Comparison of ENCODE assay signal across 26 mouse cellular contexts in the genomic region with DNA sequence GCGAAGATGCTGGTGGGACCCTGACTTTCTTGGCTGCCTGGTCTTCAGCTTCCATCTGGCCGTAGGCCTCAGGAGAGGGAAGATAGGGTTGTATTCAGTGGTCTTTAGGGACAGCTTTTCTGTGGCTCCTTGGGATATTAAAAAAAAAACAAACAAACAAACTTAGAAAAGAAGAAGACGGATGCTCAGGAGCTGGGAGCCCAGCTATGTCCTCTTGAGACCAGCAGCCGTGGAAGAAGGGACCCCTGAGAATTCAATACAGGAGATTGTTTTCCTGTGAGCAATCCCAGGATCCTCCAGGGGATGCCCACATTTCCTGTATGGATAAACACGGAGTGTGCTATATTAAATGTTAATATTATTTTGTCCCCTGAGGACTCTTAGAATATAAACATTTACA. TPM values are rescaled to one million over a fixed set of nuclear protein-coding genes. Genes with fewer than 3 reads are reported as not detected.
DNase-seq lines count a peak whose midpoint lies in the region; ATAC-seq and TF ChIP-seq lines count a peak whose summit lies in the region.
"Had no signal": no experiment of that assay in that cellular context is flagged by ENCODE, and none has a peak within 500 bp of the region (broad histone marks: within the 10 kb centered on the region; RNA-seq: fewer than 3 reads in every experiment).

No protein-coding gene starts in this region.

- no peak overlapping the region for H3K4me2 ChIP-seq in liver, embryonic 11.5 days
- no peak overlapping the region for H3K4me2 ChIP-seq in liver, postnatal 0 days (ENCODE audit: low read depth, low read length)
- H3K4me2 ChIP-seq in liver, embryonic 12.5 days = no peak overlapping the region

- intact Hi-C loops in heart, postnatal 25 days (cut with DNase I) = no loop called here
- intact Hi-C loops in heart, postnatal 36 days (cut with DNase I) = no loop called here

- H3K36me3 ChIP-seq in liver, adult 2 months (ENCODE audit: control insufficient read depth, insufficient read depth, low read length) = no peaks in the 10 kb centered on the region
- H3K36me3 ChIP-seq in liver, embryonic 11.5 days (ENCODE audit: control insufficient read depth, insufficient read depth, low read length) = no peaks in the 10 kb centered on the region
- no peaks in the 10 kb centered on the region for H3K36me3 ChIP-seq in liver, postnatal 0 days (replicated peaks; ENCODE audit: insufficient read depth, low read length)
- H3K36me3 ChIP-seq in liver, embryonic 12.5 days = no peaks in the 10 kb centered on the region
- H3K36me3 ChIP-seq: G1E had no signal

- H3K4me1 ChIP-seq in liver, adult 2 months (ENCODE audit: control insufficient read depth, insufficient read depth, low read length) = peaks cover 28% of the 10 kb centered on the region
- no peaks in the 10 kb centered on the region for H3K4me1 ChIP-seq in liver, embryonic 11.5 days (replicated peaks; ENCODE audit: control insufficient read depth, insufficient read depth, low read length)
- H3K4me1 ChIP-seq in liver, postnatal 0 days (ENCODE audit: insufficient read depth) = peaks cover 17% of the 10 kb centered on the region
- peaks cover 5% of the 10 kb centered on the region for H3K4me1 ChIP-seq in liver, embryonic 12.5 days

- H3K9ac ChIP-seq in liver, adult 2 months (ENCODE audit: low read depth, low read length) = no peak overlapping the region
- no peak overlapping the region for H3K9ac ChIP-seq in liver, embryonic 11.5 days (ENCODE audit: low read depth, low read length)
- no peak overlapping the region for H3K9ac ChIP-seq in liver, postnatal 0 days (replicated peaks)
- H3K9ac ChIP-seq in liver, embryonic 12.5 days = no peak overlapping the region

- WGBS in liver, adult 2 months = 85% methylated on average over 5 of the region's 5 CpGs
- 77% methylated on average over 5 of the region's 5 CpGs for WGBS in liver, embryonic 11.5 days
- 75% methylated on average over 5 of the region's 5 CpGs for WGBS in liver, postnatal 0 days (ENCODE audit: insufficient replicate concordance)
- WGBS in liver, embryonic 12.5 days (ENCODE audit: insufficient replicate concordance) = 73% methylated on average over 5 of the region's 5 CpGs

- H3K27ac ChIP-seq in liver, adult 2 months (replicated peaks; ENCODE audit: insufficient read depth, low read depth, low read length) = peak overlapping the region; percentile 73
- no peak overlapping the region for H3K27ac ChIP-seq in liver, embryonic 11.5 days (ENCODE audit: low read depth, low read length)
- H3K27ac ChIP-seq in liver, postnatal 0 days (ENCODE audit: low read depth) = peak overlapping the region; percentile 85; the same call in 1 of the 2 replicates
- H3K27ac ChIP-seq in liver, embryonic 12.5 days = no peak overlapping the region

- no peak overlapping the region for H3K4me3 ChIP-seq in liver, adult 2 months (ENCODE audit: insufficient read depth, low read depth, low read length)
- H3K4me3 ChIP-seq in liver, embryonic 11.5 days (ENCODE audit: low read depth, low read length) = no peak overlapping the region
- no peak overlapping the region for H3K4me3 ChIP-seq in liver, postnatal 0 days (ENCODE audit: low read depth, low read length)
- no peak overlapping the region for H3K4me3 ChIP-seq in liver, embryonic 12.5 days

- no peaks in the 10 kb centered on the region for H3K9me3 ChIP-seq in liver, embryonic 11.5 days (ENCODE audit: control insufficient read depth, low read length)
- no peaks in the 10 kb centered on the region for H3K9me3 ChIP-seq in liver, postnatal 0 days (ENCODE audit: low read length)
- no peaks in the 10 kb centered on the region for H3K9me3 ChIP-seq in liver, embryonic 12.5 days (replicated peaks)

- TF ChIP-seq EP300 in liver, postnatal 0 days (IDR thresholded peaks at IDR 0.05; ENCODE audit: low read depth) = no peak

- no peak for TF ChIP-seq POLR2A in liver, adult 2 months (IDR thresholded peaks at IDR 0.05; ENCODE audit: extremely low read depth, insufficient read depth, low read length)

- H3K79me2 ChIP-seq in liver, adult 2 months (ENCODE audit: control insufficient read depth, insufficient read depth, low read length) = peaks cover 19% of the 10 kb centered on the region; the same call in 1 of the 2 replicates

- DNase-seq in heart, adult 11 months = peak; percentile 91
- DNase-seq in heart, postnatal 25 days (ENCODE audit: low spot score) = no peak
- peak; percentile 7 to 27 for DNase-seq in heart, adult 9 months (ENCODE audit: low spot score in 2 of 2)
- DNase-seq in heart, postnatal 36 days = no peak
- DNase-seq in liver, adult 2 months (ENCODE audit: extremely low read depth, low read depth, low spot score) = no peak
- DNase-seq in liver, embryonic 11.5 days (ENCODE audit: low spot score) = no peak
- no peak for DNase-seq in liver, postnatal 0 days
- DNase-seq: adrenal gland, adult 2 months; adrenal gland, adult 8-10 months; adrenal gland, postnatal 10 days; adrenal gland, postnatal 14 days; adrenal gland, postnatal 25 days; adrenal gland, postnatal 36 days; B cell, adult 2 months; cerebellum, adult 11 months; cerebellum, adult 11-12 months had no signal

- no peak for TF ChIP-seq CTCF in liver, adult 2 months (IDR thresholded peaks at IDR 0.05; ENCODE audit: low read depth, low read length)
- no peak for TF ChIP-seq CTCF in liver, postnatal 0 days (IDR thresholded peaks at IDR 0.05; ENCODE audit: low read depth)

- no peak for ATAC-seq in liver, embryonic 11.5 days (replicated peaks; ENCODE audit: low FRiP score)
- ATAC-seq in liver, postnatal 0 days = no peak
- ATAC-seq in liver, embryonic 12.5 days = no peak
- ATAC-seq: activated CD4-positive, CD25-positive, alpha-beta regulatory T cell, adult 4 months; CD4-positive, CD25-positive, alpha-beta regulatory T cell, adult 4 months; Patski had no signal

- H3K27me3 ChIP-seq in liver, adult 2 months (ENCODE audit: control insufficient read depth, insufficient read depth, low read length) = no peaks in the 10 kb centered on the region
- H3K27me3 ChIP-seq in liver, embryonic 11.5 days (replicated peaks; ENCODE audit: control insufficient read depth, insufficient read depth, low read length) = no peaks in the 10 kb centered on the region
- H3K27me3 ChIP-seq in liver, postnatal 0 days (ENCODE audit: insufficient read depth, low read length) = no peaks in the 10 kb centered on the region
- H3K27me3 ChIP-seq in liver, embryonic 12.5 days (replicated peaks) = peaks cover 11% of the 10 kb centered on the region; the same call in 1 of the 2 replicates
- H3K27me3 ChIP-seq: CH12.LX had no signal

RNA-seq across cellular contexts. Expression of gene Sdr42e1, which starts 1.7 kb away (rescaled TPM):
- 1 to 10 TPM; 2.2 to 2.4 TPM for total RNA-seq in heart, postnatal 25 days (2021)
- total RNA-seq in heart, postnatal 36 days (2021) = 1 to 10 TPM; 2.2 to 2.4 TPM
- 56.5 and 77.6 TPM in 2 replicates for total RNA-seq in liver, adult 2 months (2014; rRNA removed)
- polyA plus RNA-seq in liver, adult 2 months (2012; rRNA removed) = 124 and 131 TPM in 2 replicates
- polyA plus RNA-seq in liver, embryonic 11.5 days (2014; fragmentation: Nextera tagmentation; extraction: Ambion mirVana) = 1.0 and 1.7 TPM in 2 replicates
- polyA plus RNA-seq in liver, postnatal 0 days (2015; fragmentation: Nextera tagmentation; extraction: Ambion mirVana) = 12.6 and 12.8 TPM in 2 replicates
- 0.91 and 1.4 TPM in 2 replicates for polyA plus RNA-seq in liver, embryonic 12.5 days (2016; fragmentation: Nextera tagmentation; extraction: Ambion mirVana)
- total RNA-seq: MEL had no signal
- polyA plus RNA-seq: C2C12, G1E had no signal

RNA-seq across cellular contexts. Expression of gene Hsd17b2, which starts 26.5 kb away (rescaled TPM):
- total RNA-seq in heart, postnatal 25 days (2021) = not detected
- total RNA-seq in heart, postnatal 36 days (2021) = not detected
- 228 and 380 TPM in 2 replicates for total RNA-seq in liver, adult 2 months (2014; rRNA removed)
- polyA plus RNA-seq in liver, adult 2 months (2012; rRNA removed) = 234 and 259 TPM in 2 replicates
- polyA plus RNA-seq in liver, embryonic 11.5 days (2014; fragmentation: Nextera tagmentation; extraction: Ambion mirVana) = 13.8 and 15.6 TPM in 2 replicates
- 189 and 204 TPM in 2 replicates for polyA plus RNA-seq in liver, postnatal 0 days (2015; fragmentation: Nextera tagmentation; extraction: Ambion mirVana)
- 20.9 and 23.6 TPM in 2 replicates for polyA plus RNA-seq in liver, embryonic 12.5 days (2016; fragmentation: Nextera tagmentation; extraction: Ambion mirVana)
- total RNA-seq: adrenal gland, adult 18-20 months; adrenal gland, adult 8-10 months; adrenal gland, postnatal 25 days; CH12.LX; MEL had no signal
- polyA plus RNA-seq: activated CD4-positive, CD25-positive, alpha-beta regulatory T cell, adult 4 months; brain, embryonic 14.5 days; C2C12; G1E had no signal

Comparison
In these comparisons a context has a peak if more than half of its experiments do, and no peak if none do; other contexts are left out.
1. DNase-seq: peak in heart, adult 11 months (single experiment) and heart, adult 9 months (2 of 2); none in heart, postnatal 25 days (single experiment), heart, postnatal 36 days (0 of 2), liver, adult 2 months (single experiment), liver, embryonic 11.5 days (single experiment) and liver, postnatal 0 days (single experiment).
2. H3K27ac ChIP-seq: peak in liver, adult 2 months (single experiment) and liver, postnatal 0 days (single experiment); none in liver, embryonic 11.5 days (single experiment) and liver, embryonic 12.5 days (single experiment).